Mouse (Mus musculus): Measurements from ENCODE around the gene Trcg1.

DNA sequence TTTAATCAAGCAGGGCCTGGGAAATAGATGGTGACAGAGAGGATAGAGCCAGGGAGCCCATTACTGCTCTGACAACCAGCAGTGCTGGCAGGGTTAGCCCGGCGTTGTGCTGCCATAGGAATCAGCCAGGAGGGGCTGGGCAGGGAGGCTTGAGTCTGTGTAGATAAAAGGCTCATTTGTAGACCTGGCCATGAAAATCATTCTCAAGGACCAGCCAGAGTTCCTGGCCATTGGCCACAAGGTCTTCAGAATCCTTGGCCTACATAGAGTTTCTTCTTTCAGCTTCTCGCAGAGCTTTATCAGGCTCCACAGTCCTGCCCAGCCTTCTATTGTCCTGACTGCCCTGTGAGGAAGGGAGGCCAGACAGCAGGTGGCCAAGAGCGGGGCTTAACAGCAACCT lies 43.1 kb downstream of the Trcg1 start:
- TF ChIP-seq CTCF (conservative IDR thresholded peaks at IDR 0.05; ENCODE audit: insufficient read depth, insufficient read length, low read depth, low read length), result no peak
- TF ChIP-seq POLR2A (IDR thresholded peaks at IDR 0.05; ENCODE audit: low read depth, low read length), result no peak

Data from kidney, adult 2 months (tissue).